19 mouse cellular contexts compared by ENCODE assay signal in the genomic region with DNA sequence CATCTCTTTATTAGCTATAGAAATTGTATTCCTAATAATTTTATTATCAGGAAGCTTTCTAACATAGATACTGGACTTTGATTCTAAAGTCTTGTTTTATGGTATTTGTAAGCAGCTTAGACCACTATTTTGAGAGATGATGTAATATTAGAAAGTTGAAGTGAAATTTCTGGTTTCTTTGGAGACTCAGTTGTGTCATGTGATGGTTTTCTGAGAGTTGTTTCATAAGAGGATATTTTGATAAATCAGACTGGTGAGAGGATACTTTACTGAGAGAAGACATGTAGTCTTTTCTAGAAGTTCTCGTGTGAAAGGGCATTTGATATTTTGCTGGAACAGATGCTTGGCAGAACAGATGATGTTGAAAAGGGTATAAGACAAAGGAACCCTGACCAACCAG. TPM values are rescaled to one million over a fixed set of nuclear protein-coding genes. Genes with fewer than 3 reads are reported as not detected.
A peak's percentile ranks its signal among the peaks of the same experiment; 100 is the strongest.
ATAC-seq and TF ChIP-seq lines count a peak whose summit lies in the region.
"Not testable (repeated sequence)": the region's sequence is repeated elsewhere in the genome, so short reads cannot be mapped to it uniquely, and the experiment has no call there.
"Had no signal": no experiment of that assay in that cellular context is flagged by ENCODE, and none has a peak within 500 bp of the region (broad histone marks: within the 10 kb centered on the region; RNA-seq: fewer than 3 reads in every experiment).

No protein-coding gene starts in this region.

- TF ChIP-seq POLR2A in bone marrow macrophage, adult 2 months (IDR thresholded peaks at IDR 0.05; ENCODE audit: borderline replicate concordance, low read depth, low read length): not testable (repeated sequence)

- H3K4me3 ChIP-seq in bone marrow macrophage, adult 2 months (ENCODE audit: insufficient read depth, low read length); macrophage (ENCODE audit: inconsistent target): not testable (repeated sequence)

- not testable (repeated sequence) for H3K36me3 ChIP-seq in macrophage (ENCODE audit: inconsistent target)

- not testable (repeated sequence) for TF ChIP-seq CTCF in bone marrow macrophage, adult 2 months (IDR thresholded peaks at IDR 0.05; ENCODE audit: low read depth, low read length)

- peak; percentile 74 for ATAC-seq in granulocyte monocyte progenitor cell, adult 5-6 weeks (replicated peaks; ENCODE audit: poor library complexity, severe bottlenecking)
- ATAC-seq in megakaryocyte, adult 5-6 weeks (ENCODE audit: poor library complexity, severe bottlenecking): peak; percentile 63
- ATAC-seq in megakaryocyte progenitor cell, adult 5-6 weeks (replicated peaks; ENCODE audit: poor library complexity): peak; percentile 69

- peak overlapping the region; percentile 84 for H3K27ac ChIP-seq in bone marrow macrophage, adult 2 months (ENCODE audit: insufficient read depth, low read depth, low read length)
- H3K27ac ChIP-seq in macrophage: peak overlapping the region; percentile 65

- not testable (repeated sequence) for H3K4me1 ChIP-seq in bone marrow macrophage, adult 2 months (ENCODE audit: control insufficient read depth, insufficient read depth, low read length)

- H3K79me2 ChIP-seq in macrophage (ENCODE audit: inconsistent target): not testable (repeated sequence)

- WGBS in macrophage (ENCODE audit: missing documents): 22% methylated on average over 1 of the region's 1 CpGs

RNA-seq across cellular contexts. Expression of a gene that starts 17.6 kb away (rescaled TPM):
- 46.6 and 48.9 TPM in 2 replicates for polyA plus RNA-seq in bone marrow macrophage, adult 2 months (2012; ENCODE audit: insufficient read depth, insufficient read length, missing spikeins)
- not detected in 2 replicates for total RNA-seq in granulocyte monocyte progenitor cell, adult 5-6 weeks (2014; fragmentation: Nextera tagmentation)
- total RNA-seq in granulocyte monocyte progenitor cell, adult 5-6 weeks (2017): not detected in 2 replicates
- total RNA-seq in macrophage (2018; cell fraction: chromatin; rRNA removed): 1 to 10 TPM in 7 of 26 experiments, under 1 TPM in 8, not detected in 11; 0.40 to 5.2 (median 0.96) TPM
- total RNA-seq in macrophage (2018; cell fraction: cytosol; rRNA removed): 1 to 10 TPM in 15 of 26 experiments, under 1 TPM in 11; 0.28 to 4.3 (median 1.1) TPM
- total RNA-seq in macrophage (2018; cell fraction: nucleus; rRNA removed): 1 to 10 TPM in 18 of 26 experiments, under 1 TPM in 5, not detected in 3; 0.52 to 6.9 (median 2.2) TPM
- 0.72 to 1.8 TPM (median 1.6 TPM) in 3 replicates for polyA plus RNA-seq in macrophage (2018)
- 28.2 and 32.2 TPM in 2 replicates for total RNA-seq in megakaryocyte, adult 5-6 weeks (2015)
- total RNA-seq in megakaryocyte, adult 5-6 weeks (2017): 11.5 and 16.6 TPM in 2 replicates
- 0.61 and 1.6 TPM in 2 replicates for total RNA-seq in megakaryocyte progenitor cell, adult 5-6 weeks (2015)
- total RNA-seq in megakaryocyte progenitor cell, adult 5-6 weeks (2017): 0.50 TPM in 1 of 2 replicates, not detected in the other
- total RNA-seq: adrenal gland, postnatal 10 days; adrenal gland, postnatal 14 days; adrenal gland, postnatal 36 days; adrenal gland, postnatal 4 days; CH12.LX; ES-E14; G1E; MEL had no signal
- polyA plus RNA-seq: activated CD4-positive, CD25-positive, alpha-beta regulatory T cell, adult 4 months; brain, embryonic 14.5 days; C2C12; CD4-positive, CD25-positive, alpha-beta regulatory T cell, adult 4 months; cerebellum, adult 2 months; G1E; Patski had no signal

Comparison
In these comparisons a context has a peak if more than half of its experiments do, and no peak if none do; other contexts are left out.
1. RNA of a gene that starts 17.6 kb away (total RNA-seq): 11.5 to 32.2 TPM in megakaryocyte, adult 5-6 weeks; 0.50 to 1.6 TPM in megakaryocyte progenitor cell, adult 5-6 weeks and not detected in granulocyte monocyte progenitor cell, adult 5-6 weeks; every median in the first group is over 4 times any median in the second.
2. Peak in every context shown above with its lines, with median percentiles within 50 percentile points of each other: ATAC-seq.